13 mouse cellular contexts compared by ENCODE assay signal in genomic region chr12:11348423-11348822, GRCm38 (mm10).
DNase-seq lines count a peak whose midpoint lies in the region; ATAC-seq and TF ChIP-seq lines count a peak whose summit lies in the region.
"Had no signal": no experiment of that assay in that cellular context is flagged by ENCODE, and none has a peak within 500 bp of the region (broad histone marks: within the 10 kb centered on the region; RNA-seq: fewer than 3 reads in every experiment).

No protein-coding gene starts in this region.

- TF ChIP-seq CTCF in kidney, adult 2 months (conservative IDR thresholded peaks at IDR 0.05; ENCODE audit: insufficient read depth, insufficient read length, low read depth, low read length) = no peak

- 12% methylated on average over 1 of the region's 1 CpGs for WGBS in kidney, adult 2 months

- H3K27ac ChIP-seq in kidney, adult 2 months (ENCODE audit: insufficient read depth, low read depth, low read length) = no peak overlapping the region
- H3K27ac ChIP-seq: liver, embryonic 14.5 days had no signal

- no peak overlapping the region for H3K4me3 ChIP-seq in kidney, adult 2 months (ENCODE audit: insufficient read depth, low read depth, low read length)

- DNase-seq in heart, adult 11 months = peak; percentile 83
- DNase-seq in heart, postnatal 10 days = no peak
- peak; percentile 14 for DNase-seq in NIH3T3 (ENCODE audit: low read depth)
- peak; percentile 73 to 83 for DNase-seq in frontal cortex, postnatal 36 days (ENCODE audit: low spot score in 2 of 2)
- DNase-seq in left cerebral cortex, postnatal 36 days (ENCODE audit: low spot score in 2 of 2) = peak; percentile 75 to 79
- no peak for DNase-seq in kidney, adult 2 months
- DNase-seq in urinary bladder, postnatal 4 days (ENCODE audit: low spot score in 2 of 2) = no peak
- DNase-seq: cerebellum, adult 11-12 months; embryo, embryonic 11 days; gastrocnemius, postnatal 10 days; kidney, adult 11 months had no signal

- TF ChIP-seq POLR2A in kidney, adult 2 months (IDR thresholded peaks at IDR 0.05; ENCODE audit: low read depth, low read length) = no peak

- no peak for ATAC-seq in megakaryocyte-erythroid progenitor cell, adult 5-6 weeks (replicated peaks; ENCODE audit: low FRiP score, low TSS enrichment, poor library complexity, severe bottlenecking)

- no peaks in the 10 kb centered on the region for H3K27me3 ChIP-seq in kidney, adult 2 months (replicated peaks; ENCODE audit: control insufficient read depth, insufficient read depth, low read length)

- intact Hi-C loops in heart, postnatal 10 days (cut with DNase I) = no loop called here
- intact Hi-C loops in left cerebral cortex, postnatal 36 days (cut with DNase I) = loop anchor here (2.0 kb wide), 1 partner anchor 86 kb away; no protein-coding TSS in a partner anchor

- no peaks in the 10 kb centered on the region for H3K36me3 ChIP-seq in kidney, adult 2 months (ENCODE audit: control insufficient read depth, insufficient read depth, low read length)

- H3K4me1 ChIP-seq in kidney, adult 2 months (ENCODE audit: control insufficient read depth, insufficient read depth, low read length) = no peaks in the 10 kb centered on the region

Comparison
In these comparisons a context has a peak if more than half of its experiments do, and no peak if none do; other contexts are left out.
1. DNase-seq: peak in heart, adult 11 months (single experiment), NIH3T3 (single experiment), frontal cortex, postnatal 36 days (2 of 2) and left cerebral cortex, postnatal 36 days (2 of 2); none in heart, postnatal 10 days (0 of 2), kidney, adult 2 months (single experiment) and urinary bladder, postnatal 4 days (0 of 2).